Mouse (Mus musculus) hindbrain, embryonic 14.5 days (tissue): ENCODE measurements around the gene D5Ertd579e. TPM values are rescaled to one million over a fixed set of nuclear protein-coding genes. Genes with fewer than 3 reads are reported as not detected.

Experiments
- ATAC-seq: fragments of 200-750 bp; cut with Nextera tagmentation; 2 replicates; pipeline ENCODE4 v1.8.0; 2017; ENCODE audit warnings: moderate number of reproducible peaks, mild to moderate bottlenecking, moderate TSS enrichment, moderate library complexity; ENCODE audit not compliant: low FRiP score
- DNase-seq: peaks from one replicate; pipeline ENCODE4 v3.0.0-alpha.2; 2015; ENCODE audit warnings: low spot score
- H3K27ac ChIP-seq: fragments of 300-500 bp; sonication (generic); 2 replicates; pipeline ENCODE4 v1.5.1; 2014; ENCODE audit warnings: mild to moderate bottlenecking, moderate library complexity
- H3K27me3 ChIP-seq: fragments of 300-500 bp; sonication (generic); 2 replicates; pipeline ENCODE4 v1.6.1; 2014; ENCODE audit warnings: mild to moderate bottlenecking, low read length, mixed read lengths; ENCODE audit not compliant: control insufficient read depth, insufficient read depth
- H3K36me3 ChIP-seq: fragments of 300-500 bp; sonication (generic); replicated peaks from 2 replicates; pipeline ENCODE4 v1.6.1; 2014; ENCODE audit not compliant: control insufficient read depth, insufficient read depth
- H3K4me1 ChIP-seq: fragments of 300-500 bp; sonication (generic); replicated peaks from 2 replicates; pipeline ENCODE4 v1.6.1; 2014; ENCODE audit warnings: antibody characterized with exemption, low read length, mixed read lengths; ENCODE audit not compliant: control insufficient read depth, insufficient read depth
- H3K4me2 ChIP-seq: fragments of 300-500 bp; sonication (generic); replicated peaks from 2 replicates; pipeline ENCODE4 v1.6.1; 2014; ENCODE audit warnings: mild to moderate bottlenecking, moderate library complexity
- H3K4me3 ChIP-seq: fragments of 300-500 bp; sonication (generic); replicated peaks from 2 replicates; pipeline ENCODE4 v1.5.1; 2014; ENCODE audit warnings: mild to moderate bottlenecking, low read length
- H3K9ac ChIP-seq: fragments of 300-500 bp; sonication (generic); 2 replicates; pipeline ENCODE4 v1.6.1; 2014
- H3K9me3 ChIP-seq: fragments of 300-500 bp; sonication (generic); 2 replicates; pipeline ENCODE4 v1.6.1; 2016; ENCODE audit warnings: low read length; ENCODE audit not compliant: control insufficient read depth
- WGBS: fragments of 180-500 bp; shearing (Covaris S2); extraction: QIAGEN DNeasy Blood & Tissue Kit; methylation state at CpG from one replicate; pipeline ENCODE4 v1.1.7; 2014; 5-methylcytosine and 5-hydroxymethylcytosine counted together
- polyA plus RNA-seq: library from polyadenylated mRNA; unstranded; fragments of >200 nt; fragmentation: Nextera tagmentation; extraction: Ambion mirVana; gene quantifications from 2 replicates; pipeline ENCODE4 v1.2.1, GENCODE M21; 2014

D5Ertd579e gene
- polyA plus RNA-seq, 1 experiment from 2014 or later, result 45.3 TPM

DNA sequence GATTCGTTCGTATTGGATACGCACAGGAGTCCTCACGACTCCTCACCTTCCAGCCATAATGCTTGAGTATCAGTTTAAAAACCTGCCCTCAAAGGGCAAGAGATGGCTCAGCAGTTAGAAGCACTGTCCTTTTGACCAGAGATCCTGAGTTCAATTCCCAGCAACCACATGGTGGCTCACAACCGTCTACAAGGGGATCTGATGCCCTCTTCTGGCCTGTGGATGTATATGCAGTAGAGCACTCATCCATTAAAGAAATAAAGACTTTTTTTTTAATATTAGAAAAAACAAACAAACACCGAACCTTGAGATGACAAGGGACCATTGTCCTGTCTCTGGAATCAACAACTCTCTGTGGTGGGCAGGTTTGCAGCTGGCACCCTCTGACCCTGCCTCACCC is 111.5 kb downstream of the D5Ertd579e start:
- no peak for ATAC-seq

GRCm38 (mm10) chr5:36581924-36582642 is 113.7 kb downstream of the D5Ertd579e start:
- peak overlapping the region; percentile 90 for H3K27ac ChIP-seq
- peak overlapping the region; percentile 95 for H3K4me2 ChIP-seq
- peaks cover 9% of the 10 kb centered on the region for H3K4me1 ChIP-seq
- H3K9me3 ChIP-seq, result no peaks in the 10 kb centered on the region
- WGBS, result 2% methylated on average over 54 of the region's 54 CpGs
- DNase-seq (peak; percentile 97), ATAC-seq (peak; percentile 97)
- peak overlapping the region; percentile 64 for H3K9ac ChIP-seq
- H3K36me3 ChIP-seq, result no peaks in the 10 kb centered on the region
- H3K27me3 ChIP-seq, result no peaks in the 10 kb centered on the region
- H3K4me3 ChIP-seq, result peak overlapping the region; percentile 53

More for the DNA sequence above, 111.5 kb downstream of the D5Ertd579e start:
- H3K36me3 ChIP-seq, result no peaks in the 10 kb centered on the region
- no peaks in the 10 kb centered on the region for H3K9me3 ChIP-seq
- peaks cover 9% of the 10 kb centered on the region for H3K4me1 ChIP-seq
- WGBS, result 69% methylated on average over 6 of the region's 6 CpGs
- H3K27ac ChIP-seq, result no peak overlapping the region
- no peak overlapping the region for H3K4me3 ChIP-seq
- no peak overlapping the region for H3K4me2 ChIP-seq
- DNase-seq, result no peak
- H3K27me3 ChIP-seq, result no peaks in the 10 kb centered on the region
- no peak overlapping the region for H3K9ac ChIP-seq

- Histone ChIP-seq H3K9me3 (no peaks in the 10 kb centered on the region), H3K27ac (peak overlapping the region; percentile 20; the same call in 1 of the 2 replicates), H3K4me1 (peaks cover 9% of the 10 kb centered on the region), H3K36me3 (no peaks in the 10 kb centered on the region), H3K9ac (peak overlapping the region; percentile 64), H3K4me2 (peak overlapping the region; percentile 95), H3K27me3 (no peaks in the 10 kb centered on the region), H3K4me3 (peak overlapping the region; percentile 53)
- 2% methylated on average over 39 of the region's 40 CpGs for WGBS
- ATAC-seq (no peak), DNase-seq (peak; percentile 29)
Measured at GRCm38 (mm10) chr5:36581259-36581923, 114.4 kb downstream of the D5Ertd579e start.

- no peak overlapping the region for H3K4me3 ChIP-seq
- WGBS, result 83% methylated on average over 7 of the region's 7 CpGs
- H3K9ac ChIP-seq, result no peak overlapping the region
- no peaks in the 10 kb centered on the region for H3K9me3 ChIP-seq
- no peak overlapping the region for H3K4me2 ChIP-seq
- no peak for DNase-seq
- no peak for ATAC-seq
- H3K27ac ChIP-seq, result no peak overlapping the region
- no peaks in the 10 kb centered on the region for H3K27me3 ChIP-seq
- peaks cover 13% of the 10 kb centered on the region for H3K4me1 ChIP-seq
- no peaks in the 10 kb centered on the region for H3K36me3 ChIP-seq
Measured at GRCm38 (mm10) chr5:36579967-36580366, 115.9 kb downstream of the D5Ertd579e start.

- no peak for ATAC-seq
- 87% methylated on average over 2 of the region's 2 CpGs for whole genome bisulfite sequencing
- Histone ChIP-seq H3K27ac (no peak overlapping the region), H3K27me3 (no peaks in the 10 kb centered on the region), H3K9ac (no peak overlapping the region), H3K4me3 (no peak overlapping the region), H3K4me2 (no peak overlapping the region), H3K4me1 (peaks cover 13% of the 10 kb centered on the region), H3K36me3 (no peaks in the 10 kb centered on the region), H3K9me3 (no peaks in the 10 kb centered on the region)
- no peak for DNase-seq
Measured at GRCm38 (mm10) chr5:36578982-36579381, 116.8 kb downstream of the D5Ertd579e start.

DNA sequence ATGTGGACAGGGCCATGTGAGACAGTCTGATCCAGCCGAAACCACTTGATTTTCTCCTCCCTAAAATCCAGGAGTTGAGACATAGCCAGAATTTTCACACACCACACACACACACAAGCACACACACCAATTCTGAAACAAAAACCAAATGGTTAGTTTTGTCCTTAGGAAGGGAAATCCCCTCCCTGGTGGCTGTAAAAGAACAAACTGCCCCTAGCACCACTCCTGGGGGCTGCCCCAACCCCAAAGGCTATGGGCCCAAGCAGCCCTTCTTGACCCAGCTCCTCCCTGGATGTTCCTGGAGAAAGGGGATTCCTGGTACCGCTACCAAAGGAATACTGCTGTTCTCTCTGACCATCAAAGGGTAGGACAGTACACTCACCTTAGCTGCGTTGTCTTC is 119.4 kb downstream of the D5Ertd579e start:
- H3K4me2 ChIP-seq, result no peak overlapping the region
- DNase-seq (no peak), ATAC-seq (no peak)
- H3K27me3 ChIP-seq, result no peaks in the 10 kb centered on the region
- H3K4me1 ChIP-seq, result peaks cover 12% of the 10 kb centered on the region
- H3K4me3 ChIP-seq, result no peak overlapping the region
- no peak overlapping the region for H3K9ac ChIP-seq
- 0 out of 2 replicates have a peak, but pooled peaks cover 1% of the 10 kb centered on the region for H3K36me3 ChIP-seq
- WGBS, result 95% methylated on average over 3 of the region's 3 CpGs
- H3K9me3 ChIP-seq, result no peaks in the 10 kb centered on the region
- no peak overlapping the region for H3K27ac ChIP-seq

DNA sequence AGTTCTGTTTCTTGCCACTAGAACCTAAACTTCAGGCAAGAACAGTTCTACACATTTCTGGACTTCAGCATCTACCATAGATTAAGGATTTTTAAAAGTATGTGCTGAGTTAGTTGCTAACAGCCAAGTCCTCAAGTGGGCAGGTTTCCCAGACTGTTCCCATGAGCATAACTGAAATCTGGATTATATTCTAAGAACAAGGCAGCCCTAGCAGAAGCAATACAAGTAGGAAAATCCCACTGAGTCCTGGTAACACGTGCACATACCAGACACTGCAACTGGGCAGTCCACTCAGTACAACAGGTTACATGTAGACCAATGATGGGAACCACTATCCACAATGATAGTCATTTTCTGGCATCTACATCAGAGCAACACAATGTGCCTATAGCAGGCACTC is 120.1 kb downstream of the D5Ertd579e start:
- no peaks in the 10 kb centered on the region for H3K9me3 ChIP-seq
- H3K27ac ChIP-seq, result no peak overlapping the region
- DNase-seq (no peak), ATAC-seq (no peak)
- H3K4me3 ChIP-seq, result no peak overlapping the region
- no peak overlapping the region for H3K4me2 ChIP-seq
- H3K9ac ChIP-seq, result no peak overlapping the region
- peaks cover 8% of the 10 kb centered on the region; the same call in 1 of the 2 replicates for H3K36me3 ChIP-seq
- H3K27me3 ChIP-seq, result no peaks in the 10 kb centered on the region
- peaks cover 5% of the 10 kb centered on the region for H3K4me1 ChIP-seq
- 75% methylated on average over 1 of the region's 1 CpGs for WGBS

GRCm38 (mm10) chr5:36575227-36575626 is 120.6 kb downstream of the D5Ertd579e start:
- DNase-seq (no peak), ATAC-seq (no peak)
- no peak overlapping the region for H3K27ac ChIP-seq
- peaks cover 13% of the 10 kb centered on the region; the same call in 1 of the 2 replicates for H3K36me3 ChIP-seq
- WGBS, result 77% methylated on average over 3 of the region's 3 CpGs
- no peak overlapping the region for H3K4me3 ChIP-seq
- no peaks in the 10 kb centered on the region for H3K27me3 ChIP-seq
- H3K9ac ChIP-seq, result no peak overlapping the region
- no peaks in the 10 kb centered on the region for H3K9me3 ChIP-seq
- peaks cover 4% of the 10 kb centered on the region; the same call in 1 of the 2 replicates for H3K4me1 ChIP-seq
- no peak overlapping the region for H3K4me2 ChIP-seq

DNA sequence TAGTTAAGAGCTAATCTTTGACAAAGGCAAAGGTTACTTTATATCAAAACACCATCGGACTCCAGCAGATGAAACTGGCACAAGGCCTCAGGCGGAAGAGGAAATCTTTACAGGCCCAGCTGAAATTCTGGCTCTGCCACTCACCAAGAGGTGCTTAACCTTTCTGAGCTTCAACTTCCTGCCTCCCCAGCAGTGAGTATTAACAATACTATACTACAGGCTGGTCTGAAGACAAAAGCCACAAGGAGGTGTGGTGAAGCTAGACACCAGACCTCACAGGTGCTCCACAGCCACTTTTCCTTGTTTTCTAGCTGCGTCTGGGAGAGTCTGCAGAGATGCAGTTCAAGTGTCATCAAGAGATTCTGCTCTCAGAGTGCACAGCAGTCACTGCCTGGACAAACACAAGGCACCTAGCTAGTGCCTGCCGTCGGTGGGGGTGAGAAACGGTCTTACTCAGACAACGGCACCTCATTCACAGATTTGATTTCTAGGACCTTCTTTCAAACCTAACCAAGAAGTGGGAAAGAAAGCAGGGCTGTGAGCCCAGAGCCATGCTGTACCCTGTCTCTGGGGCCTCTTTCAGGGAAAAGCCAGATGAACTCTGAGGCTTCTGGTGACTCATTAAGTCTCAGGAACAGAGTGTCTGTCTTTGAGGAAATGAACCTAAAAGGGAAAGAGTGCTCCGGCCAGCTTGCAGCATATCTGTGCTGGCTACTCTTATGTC is 121.5 kb downstream of the D5Ertd579e start:
- Histone ChIP-seq H3K36me3 (peaks cover 16% of the 10 kb centered on the region; the same call in 1 of the 2 replicates), H3K4me3 (no peak overlapping the region), H3K4me2 (no peak overlapping the region), H3K27me3 (no peaks in the 10 kb centered on the region), H3K27ac (no peak overlapping the region), H3K4me1 (peaks cover 4% of the 10 kb centered on the region; the same call in 1 of the 2 replicates), H3K9me3 (no peaks in the 10 kb centered on the region), H3K9ac (no peak overlapping the region)
- ATAC-seq, result no peak
- WGBS, result 68% methylated on average over 8 of the region's 8 CpGs
- no peak for DNase-seq
